Mouse (Mus musculus) subcutaneous adipose tissue, adult 2 months (tissue): Measurements from ENCODE around the gene Pcbd1. TPM values are rescaled to one million over a fixed set of nuclear protein-coding genes. Genes with fewer than 3 reads are reported as not detected.

Experiments
- polyA plus RNA-seq: library from polyadenylated mRNA; depleted of rRNA; stranded (reverse); fragments of >200 nt; gene quantifications from 2 replicates; pipeline ENCODE4 v1.2.3, GENCODE M21; 2012; ENCODE audit warnings: low replicate concordance; rRNA removed

Pcbd1 gene
- polyA plus RNA-seq = 6.1 and 30.5 TPM in 2 replicates

DNA sequence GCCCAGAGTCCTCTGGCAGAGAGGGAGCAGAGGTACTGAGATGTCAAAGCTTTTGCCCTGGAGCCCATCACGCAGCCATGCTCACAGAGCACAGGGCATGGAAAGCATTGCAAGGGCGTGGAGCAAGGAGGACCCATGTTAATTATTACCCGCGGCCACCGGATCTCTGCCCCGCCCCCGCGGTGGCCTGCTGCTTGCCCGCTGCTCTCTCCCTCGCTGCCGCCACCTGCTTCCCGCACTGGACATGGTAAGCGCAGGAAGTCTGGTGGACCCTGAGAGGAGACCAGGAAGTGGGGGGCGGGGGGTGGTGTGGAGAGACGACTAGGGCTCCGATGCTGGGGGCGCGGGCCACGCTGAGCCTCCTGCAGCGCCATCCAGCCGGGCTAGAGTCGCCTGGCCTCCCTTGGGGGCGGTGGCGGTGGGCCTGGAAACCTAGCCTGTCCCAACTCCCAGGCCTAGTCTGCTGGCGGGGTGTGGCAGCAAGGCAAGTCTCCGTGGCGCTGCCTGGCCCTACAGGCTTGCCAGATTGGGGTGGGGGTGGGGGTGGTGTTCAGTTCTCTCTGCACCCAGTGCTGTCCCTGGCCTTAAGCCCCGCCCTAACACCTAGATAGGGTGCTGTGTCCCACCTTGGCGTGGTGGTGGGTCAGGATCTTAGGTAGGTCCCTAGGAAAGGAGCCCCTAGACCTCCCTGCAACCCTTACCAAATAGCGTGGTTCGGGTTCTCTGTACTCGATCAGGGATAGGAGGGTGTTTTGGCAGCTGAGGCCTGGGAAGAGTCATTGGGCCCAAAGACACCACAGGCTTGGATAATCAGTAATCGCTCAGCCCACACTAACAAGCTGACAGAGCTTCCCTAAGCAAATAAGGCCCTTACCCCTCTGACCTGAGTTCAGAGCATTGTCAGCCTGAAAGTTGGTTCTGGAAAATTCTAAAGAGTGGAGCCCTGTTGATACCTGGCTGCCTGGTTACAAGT lies at the start of gene Pcbd1:
Gene Pcbd1, plus strand, starts transcription at position 162 of the 973 bp plus-strand sequence.

Other genes with a start within 250 kb of the Pcbd1 start
- 59.4 and 69.0 TPM in 2 replicates for gene Sgpl1, start 58.4 kb downstream of the Pcbd1 start, polyA plus RNA-seq
- gene Tbata, start 82.6 kb downstream of the Pcbd1 start, polyA plus RNA-seq = 0.39 and 1.2 TPM in 2 replicates
- gene Adamts14, start 184.1 kb downstream of the Pcbd1 start, polyA plus RNA-seq = 3.8 and 8.9 TPM in 2 replicates
- 1.3 and 7.2 TPM in 2 replicates for gene Prf1, start 208.5 kb downstream of the Pcbd1 start, polyA plus RNA-seq